Mouse (Mus musculus): ENCODE measurements around the gene Elobl.
"Not testable (repeated sequence)": the region's sequence is repeated elsewhere in the genome, so short reads cannot be mapped to it uniquely, and the experiment has no call there.

Gene Elobl

GRCm38 (mm10) chr11:88966881-88967361 lies at the start of gene Elobl:
TSS of gene Elobl (minus strand) at chr11:88966931.
- no peak for DNase-seq (ENCODE audit: low spot score)

GRCm38 (mm10) chr11:89012241-89012640 lies 45.5 kb upstream of the Elobl start:
- DNase-seq (ENCODE audit: low spot score): no peak

DNA sequence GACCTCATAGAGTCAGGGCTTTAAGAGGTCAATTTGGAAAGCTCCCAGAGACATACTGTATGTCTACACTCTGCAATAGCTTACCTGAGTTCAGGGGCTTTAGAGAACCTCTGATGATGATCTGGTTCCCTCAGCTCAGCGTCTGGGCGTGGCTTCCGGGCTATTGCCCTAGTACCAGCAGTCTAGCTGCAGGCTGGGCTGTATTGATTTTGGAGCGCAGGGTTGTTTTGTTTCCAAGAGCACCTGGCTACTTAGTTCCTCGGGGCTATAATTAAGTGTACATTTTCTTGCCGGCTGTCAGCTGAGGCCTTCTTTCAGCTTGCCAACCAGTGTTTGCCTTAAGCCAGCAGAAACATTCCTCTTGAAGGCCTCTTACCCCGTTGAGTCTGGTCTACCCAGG lies 42.8 kb upstream of the Elobl start:
- DNase-seq (ENCODE audit: low spot score): no peak

DNA sequence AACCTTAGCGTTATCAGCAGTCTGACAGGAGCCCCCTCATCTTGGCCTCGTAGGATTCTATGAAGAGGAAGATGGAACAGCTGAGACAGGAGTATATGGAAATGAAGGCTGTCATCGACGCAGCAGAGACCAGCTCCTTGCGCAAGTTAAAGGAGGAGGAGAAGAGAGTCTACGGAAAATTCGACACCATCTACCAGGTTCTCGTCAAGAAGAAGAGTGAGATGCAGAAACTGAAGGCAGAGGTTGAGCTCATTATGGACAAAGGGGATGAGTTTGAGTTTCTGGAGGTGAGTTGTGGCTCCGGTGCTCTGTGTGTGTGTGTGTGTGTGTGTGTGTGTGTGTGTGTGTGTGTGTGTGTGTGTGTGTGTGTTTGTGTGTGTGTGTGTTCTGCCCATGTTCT lies 42.3 kb upstream of the Elobl start:
- no peak for DNase-seq (ENCODE audit: low spot score)

GRCm38 (mm10) chr11:89007582-89007981 lies 40.9 kb upstream of the Elobl start:
- no peak for DNase-seq (ENCODE audit: low spot score)

DNA sequence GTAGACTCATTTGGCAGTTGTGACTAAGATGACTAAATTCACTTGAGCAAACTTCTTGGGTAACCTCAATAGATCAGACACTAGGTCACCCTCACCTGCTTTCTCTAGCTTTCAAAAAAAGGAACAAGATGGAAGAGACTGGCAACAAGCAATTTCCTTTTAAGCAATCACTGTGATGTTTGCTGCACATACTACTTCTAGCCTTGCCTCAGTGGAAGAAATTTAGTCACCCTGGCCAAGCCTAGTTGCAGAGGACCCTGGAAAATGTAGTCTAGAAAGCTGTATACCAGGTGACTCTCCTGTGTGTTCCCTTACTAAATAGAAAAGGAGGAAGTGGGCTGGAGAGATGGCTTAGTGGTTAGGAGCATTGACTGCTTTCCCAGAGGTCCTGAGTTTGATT lies 39.7 kb upstream of the Elobl start:
- DNase-seq (ENCODE audit: low spot score): no peak

DNA sequence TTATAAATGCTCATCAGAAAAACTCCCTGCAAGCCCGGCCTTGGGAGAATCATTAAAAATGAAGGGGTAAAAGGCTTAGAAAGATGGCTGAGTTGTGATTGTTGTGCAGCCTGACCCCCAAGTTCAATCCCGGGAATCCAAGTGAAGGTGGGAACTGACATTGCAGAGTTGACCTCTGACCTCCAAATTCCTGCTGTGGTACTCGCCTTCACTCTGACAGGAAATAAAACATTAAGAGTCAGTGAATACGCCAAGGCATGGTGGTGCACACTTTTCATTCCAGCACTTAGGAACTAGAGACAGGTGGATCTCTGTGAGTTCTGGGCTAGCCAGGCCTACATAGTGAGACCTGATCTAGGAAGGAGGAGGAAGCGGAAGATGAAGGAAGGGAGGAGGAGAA lies 38.7 kb upstream of the Elobl start:
- DNase-seq (ENCODE audit: low spot score): no peak

DNA sequence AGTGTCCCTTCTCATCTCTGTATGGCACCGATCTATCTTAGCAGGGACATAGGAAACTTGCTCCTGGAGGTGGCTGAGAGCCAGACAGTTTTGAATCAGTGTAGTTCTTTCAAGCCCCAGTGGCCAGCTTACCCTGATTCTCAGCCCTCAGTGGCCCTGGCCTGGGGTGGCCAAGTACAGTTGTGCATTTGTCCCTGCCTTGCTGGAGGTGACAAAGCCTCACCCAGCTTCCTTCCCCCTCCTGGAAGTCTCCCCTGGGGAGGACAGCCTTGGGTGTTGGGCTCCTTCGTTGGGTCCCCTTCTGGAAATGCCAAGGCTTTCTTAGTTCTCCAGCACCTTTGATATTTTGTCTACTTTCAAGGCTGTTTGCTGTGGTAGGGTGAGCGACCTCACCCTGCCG lies 37.0 kb upstream of the Elobl start:
- DNase-seq (ENCODE audit: low spot score): no peak

DNA sequence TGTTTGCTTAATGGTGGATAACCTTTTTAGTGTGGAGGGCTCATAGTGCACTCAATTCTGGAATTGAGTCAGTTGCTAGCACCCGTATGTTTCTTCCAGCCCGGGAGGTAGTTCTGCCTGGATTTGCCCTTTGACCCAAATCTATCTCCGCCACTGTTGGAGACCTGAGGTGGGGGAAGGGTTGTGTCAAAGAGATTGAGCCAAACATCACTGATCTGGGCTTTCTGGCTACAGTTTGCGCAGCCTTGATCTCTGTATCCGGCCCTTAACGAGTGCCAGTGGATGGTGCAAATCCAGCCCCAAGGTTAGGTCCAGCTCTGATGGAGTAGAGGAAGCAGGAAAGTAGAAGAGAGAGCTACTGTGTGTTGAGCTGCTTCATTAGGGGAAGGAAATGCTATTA lies 36.3 kb upstream of the Elobl start:
- DNase-seq (ENCODE audit: low spot score): no peak

GRCm38 (mm10) chr11:89002621-89003020 lies 35.9 kb upstream of the Elobl start:
- DNase-seq (ENCODE audit: low spot score): no peak

GRCm38 (mm10) chr11:89002068-89002467 lies 35.3 kb upstream of the Elobl start:
- DNase-seq (ENCODE audit: low spot score): no peak

GRCm38 (mm10) chr11:89001569-89001968 lies 34.8 kb upstream of the Elobl start:
- DNase-seq (ENCODE audit: low spot score): no peak

DNA sequence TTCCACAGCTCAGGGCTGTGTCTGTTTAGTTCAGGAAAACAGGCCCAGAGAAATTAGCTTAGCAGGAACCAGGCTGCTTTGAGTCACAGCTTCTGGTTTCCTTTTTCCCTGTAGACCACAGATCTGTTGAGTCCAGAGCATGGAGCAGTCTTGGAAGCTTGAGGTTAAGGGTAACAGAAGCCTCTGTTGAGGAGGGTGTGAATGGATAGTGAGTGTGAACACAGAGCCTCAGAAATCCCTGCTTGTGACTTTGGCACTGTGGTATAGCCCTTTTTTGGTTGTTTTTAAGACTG lies 33.7 kb upstream of the Elobl start:
- no peak for DNase-seq (ENCODE audit: low spot score)

GRCm38 (mm10) chr11:88999723-89000526 lies 33.2 kb upstream of the Elobl start:
- no peak for DNase-seq (ENCODE audit: low spot score)

DNA sequence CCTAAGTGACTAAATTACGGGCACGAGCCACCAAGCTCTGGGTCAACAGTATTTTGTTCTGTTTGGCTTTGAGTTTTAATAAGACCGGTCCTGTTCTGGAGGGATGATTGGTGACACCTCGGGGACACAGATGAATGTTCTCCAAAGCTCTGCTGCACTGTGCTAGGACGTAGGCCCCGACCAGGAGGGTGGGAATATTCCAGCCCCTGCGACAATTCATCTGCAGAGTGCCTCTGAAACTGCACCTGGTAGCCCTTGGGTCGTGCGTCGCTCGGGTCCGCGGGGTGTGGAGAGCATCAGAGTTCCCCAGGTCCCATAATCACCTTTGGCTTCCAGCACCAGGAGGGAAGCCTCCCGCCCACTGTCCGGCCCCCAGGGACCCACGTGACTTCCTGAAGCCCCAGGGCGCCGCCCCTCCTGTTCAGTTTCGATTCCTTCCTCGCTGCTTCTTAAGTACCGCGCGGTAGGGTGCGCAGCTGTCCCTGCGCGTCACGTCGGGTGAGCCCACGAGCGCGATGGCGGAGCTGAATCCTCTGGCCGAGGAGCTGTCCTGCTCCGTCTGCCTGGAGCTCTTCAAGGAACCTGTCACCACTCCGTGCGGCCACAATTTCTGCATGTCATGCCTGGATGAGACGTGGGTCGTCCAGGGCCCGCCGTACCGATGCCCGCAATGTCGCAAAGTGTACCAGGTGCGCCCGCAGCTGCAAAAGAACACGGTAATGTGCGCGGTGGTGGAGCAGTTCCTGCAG lies 32.4 kb upstream of the Elobl start, which contains the start of gene Trim25:
Gene Trim25 (plus strand): TSS at position 403 of the 749 bp plus-strand sequence.
- peak; percentile 64 for DNase-seq (ENCODE audit: low spot score)

- DNase-seq (ENCODE audit: low spot score): no peak
These were observed 31.7 kb upstream of the Elobl start for GRCm38 (mm10) chr11:88998406-88998805.

- DNase-seq (ENCODE audit: low spot score): not testable (repeated sequence)
These were observed 30.6 kb upstream of the Elobl start for GRCm38 (mm10) chr11:88997343-88997742.

DNA sequence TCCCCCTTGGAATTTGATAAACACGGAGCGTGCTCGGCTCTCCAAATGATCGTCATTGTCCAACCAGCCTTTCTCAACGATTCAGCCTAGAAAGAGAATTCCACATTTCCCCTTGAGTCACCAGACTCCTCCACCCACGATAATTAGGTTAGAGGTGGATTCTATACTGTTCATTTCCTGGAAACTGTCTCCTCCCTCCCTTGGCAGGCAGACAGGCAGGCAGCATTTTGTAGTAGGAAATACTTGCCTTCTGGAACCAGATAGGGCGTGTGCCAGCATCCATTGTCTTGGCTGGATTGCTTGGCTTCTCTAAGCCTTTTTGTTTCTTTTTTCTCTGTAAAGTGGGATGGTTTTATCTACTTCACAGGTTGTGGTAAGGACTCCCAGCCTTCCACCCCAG lies 29.7 kb upstream of the Elobl start:
- DNase-seq (ENCODE audit: low spot score): no peak

DNA sequence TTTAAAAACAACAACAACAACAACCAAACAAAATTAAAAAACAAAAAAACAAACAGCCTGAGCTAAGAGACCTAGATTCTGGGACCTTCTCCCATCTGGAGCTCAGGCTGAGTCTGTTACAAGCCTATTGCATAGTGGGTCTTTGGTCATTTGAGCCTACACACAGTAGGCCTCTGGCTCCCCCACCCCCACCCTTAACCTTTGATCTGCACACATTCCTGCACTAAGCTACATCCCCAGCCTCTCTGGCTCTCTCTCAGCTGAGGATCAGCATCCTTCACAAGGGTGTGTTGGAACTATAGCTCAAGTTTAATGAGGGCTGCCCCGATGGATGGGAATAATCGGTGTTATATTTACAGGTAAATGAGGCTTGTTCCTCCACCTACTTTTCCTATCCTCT lies 28.9 kb upstream of the Elobl start:
- no peak for DNase-seq (ENCODE audit: low spot score)

- DNase-seq (ENCODE audit: low spot score): no peak
These were observed 27.8 kb upstream of the Elobl start for GRCm38 (mm10) chr11:88994492-88994891.

DNA sequence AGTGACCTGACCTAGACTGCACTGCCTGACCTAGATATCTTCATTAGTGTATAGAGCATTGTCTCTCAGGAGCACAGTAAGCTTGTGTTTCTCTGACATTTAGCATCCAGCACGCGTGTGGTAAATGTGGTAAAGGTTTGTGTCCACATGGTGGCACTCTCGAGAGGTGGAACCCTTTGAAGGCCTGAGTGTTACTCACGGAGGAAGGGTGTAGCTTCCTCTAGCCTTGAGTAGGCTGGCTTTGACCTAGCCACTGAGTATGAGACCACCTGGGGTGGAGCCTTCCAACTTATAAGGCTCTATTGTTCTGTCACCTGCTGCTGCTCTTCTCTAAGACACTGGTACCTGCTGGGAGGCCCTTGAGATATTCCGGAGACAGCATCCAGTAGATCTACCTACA lies 26.9 kb upstream of the Elobl start:
- DNase-seq (ENCODE audit: low spot score): no peak

- no peak for DNase-seq (ENCODE audit: low spot score)
These were observed 26.5 kb upstream of the Elobl start for GRCm38 (mm10) chr11:88993186-88993585.

DNA sequence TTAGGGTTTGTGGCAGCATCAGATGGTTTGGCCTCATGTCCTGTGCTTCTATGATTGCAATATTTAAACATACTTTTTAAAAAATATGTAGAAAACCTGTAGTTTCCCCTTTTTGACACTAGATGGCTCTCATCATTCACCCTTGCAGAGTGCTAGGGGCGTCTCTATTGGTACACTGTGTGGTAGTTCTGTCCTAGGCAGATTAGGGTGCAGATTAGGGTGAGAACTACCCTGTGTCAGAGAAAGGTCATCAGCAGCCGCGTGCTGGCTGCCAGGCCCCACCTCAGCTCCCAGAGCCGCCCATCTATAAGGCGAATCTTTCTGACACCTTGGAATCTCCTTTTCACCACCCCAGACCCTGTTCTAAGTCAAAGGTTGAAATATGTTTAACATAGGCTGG lies 22.8 kb upstream of the Elobl start:
- no peak for DNase-seq (ENCODE audit: low spot score)

GRCm38 (mm10) chr11:88988956-88989355 lies 22.2 kb upstream of the Elobl start:
- no peak for DNase-seq (ENCODE audit: low spot score)
